Mouse (Mus musculus) cerebellum, postnatal 10 days (tissue): ENCODE measurements around the gene Srcap.
A peak's percentile ranks its signal among the peaks of the same experiment; 100 is the strongest.
"Not testable (repeated sequence)": the region's sequence is repeated elsewhere in the genome, so short reads cannot be mapped to it uniquely, and the experiment has no call there.

Experiments
- DNase-seq, 2 experiments: peaks; one replicate each; pipeline ENCODE4 v3.0.0; 2021; ENCODE audit warnings: mixed read lengths in 2 of 2

Srcap gene

GRCm38 (mm10) chr7:127511808-127512230, at the start of gene Srcap:
Srcap (plus strand) TSS chr7:127511983.
- DNase-seq = peak; percentile 97 to 98

GRCm38 (mm10) chr7:127465191-127465590, 46.6 kb upstream of the Srcap start:
- no peak for DNase-seq

- DNase-seq = not testable (repeated sequence)
These were observed 46.1 kb upstream of the Srcap start for GRCm38 (mm10) chr7:127465670-127466069.

GRCm38 (mm10) chr7:127466606-127467005, 45.2 kb upstream of the Srcap start:
- DNase-seq = no peak

GRCm38 (mm10) chr7:127470011-127470715, 41.6 kb upstream of the Srcap start:
- DNase-seq = peak; percentile 48 to 66

GRCm38 (mm10) chr7:127470743-127471645, 40.8 kb upstream of the Srcap start:
- peak; percentile 96 to 97 for DNase-seq

DNA sequence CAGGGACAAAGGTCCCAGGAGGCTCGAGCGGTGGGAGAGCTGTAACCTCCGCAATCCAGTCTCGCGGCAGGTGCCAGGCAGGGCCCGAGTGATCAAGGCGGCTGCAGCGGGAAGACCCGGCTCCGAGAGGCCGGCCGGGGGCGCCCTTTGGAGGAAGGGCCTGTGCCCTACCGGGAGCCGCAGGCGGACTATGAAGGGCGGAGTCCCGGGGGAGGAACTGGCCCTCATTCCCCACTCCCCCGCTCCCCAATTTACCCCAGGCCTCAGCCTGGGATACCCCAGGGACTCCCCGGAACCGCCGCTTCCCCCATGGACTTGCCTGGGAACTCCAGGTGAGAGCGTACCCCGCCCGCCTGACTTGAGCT, 40.2 kb upstream of the Srcap start:
- DNase-seq = peak; percentile 75 to 79

GRCm38 (mm10) chr7:127472060-127472459, 39.7 kb upstream of the Srcap start:
- peak; percentile 37 to 60 for DNase-seq

GRCm38 (mm10) chr7:127473705-127474104, 38.1 kb upstream of the Srcap start:
- DNase-seq = peak; percentile 34 to 56

GRCm38 (mm10) chr7:127474378-127475070, 37.3 kb upstream of the Srcap start:
- peak in 1 of 2 experiments; percentile 28 for DNase-seq

DNA sequence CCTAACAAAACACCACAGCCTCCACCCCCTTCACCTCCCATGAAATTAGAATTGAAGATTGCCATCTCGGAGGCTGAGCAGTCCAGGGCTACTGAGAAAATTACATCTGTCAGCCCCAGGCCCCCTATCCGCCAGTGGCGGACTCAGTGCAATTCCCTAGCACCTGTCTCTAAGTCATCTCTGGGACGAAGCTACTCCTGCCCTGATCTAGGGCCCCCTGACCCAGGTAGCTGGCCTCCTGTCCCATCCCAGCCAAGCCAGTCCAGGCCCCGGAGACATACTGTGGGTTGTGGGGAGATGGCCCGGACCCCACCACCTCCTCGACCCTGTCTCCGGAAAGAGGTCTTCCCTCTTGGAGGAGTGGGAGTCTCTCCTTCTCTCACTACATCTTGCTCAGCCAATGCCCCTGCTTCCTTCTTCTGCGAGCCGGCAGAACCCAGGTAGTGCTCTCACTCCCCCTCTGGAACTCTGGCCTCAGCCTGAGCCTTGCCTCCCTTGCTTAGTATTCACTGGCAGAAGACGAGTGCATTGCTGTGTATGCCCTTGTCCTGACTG, 36.5 kb upstream of the Srcap start:
- no peak for DNase-seq

DNA sequence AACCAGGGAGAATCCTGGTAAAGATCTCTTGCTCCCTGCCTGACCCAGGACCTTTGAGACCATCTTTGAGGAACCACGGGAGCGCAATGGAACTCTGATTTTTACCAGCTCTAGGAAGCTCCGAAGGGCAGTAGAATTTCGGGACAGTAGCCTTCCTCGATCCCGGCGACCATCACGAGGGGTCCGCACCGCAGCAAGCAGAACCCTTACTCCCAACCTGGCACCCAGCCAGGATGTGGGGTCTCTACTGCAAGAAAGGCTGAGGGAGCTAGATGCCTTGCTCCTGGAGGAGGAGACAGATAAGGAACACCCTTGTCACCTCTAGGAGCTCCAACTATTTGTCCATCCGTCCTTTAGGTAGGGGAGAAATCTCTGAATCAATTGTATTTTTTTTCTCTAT, 35.4 kb upstream of the Srcap start:
- DNase-seq = peak; percentile 52 to 55

- no peak for DNase-seq
These were observed 34.9 kb upstream of the Srcap start for GRCm38 (mm10) chr7:127476855-127477254.

GRCm38 (mm10) chr7:127477687-127478634, 33.8 kb upstream of the Srcap start:
- peak; percentile 100 for DNase-seq

DNA sequence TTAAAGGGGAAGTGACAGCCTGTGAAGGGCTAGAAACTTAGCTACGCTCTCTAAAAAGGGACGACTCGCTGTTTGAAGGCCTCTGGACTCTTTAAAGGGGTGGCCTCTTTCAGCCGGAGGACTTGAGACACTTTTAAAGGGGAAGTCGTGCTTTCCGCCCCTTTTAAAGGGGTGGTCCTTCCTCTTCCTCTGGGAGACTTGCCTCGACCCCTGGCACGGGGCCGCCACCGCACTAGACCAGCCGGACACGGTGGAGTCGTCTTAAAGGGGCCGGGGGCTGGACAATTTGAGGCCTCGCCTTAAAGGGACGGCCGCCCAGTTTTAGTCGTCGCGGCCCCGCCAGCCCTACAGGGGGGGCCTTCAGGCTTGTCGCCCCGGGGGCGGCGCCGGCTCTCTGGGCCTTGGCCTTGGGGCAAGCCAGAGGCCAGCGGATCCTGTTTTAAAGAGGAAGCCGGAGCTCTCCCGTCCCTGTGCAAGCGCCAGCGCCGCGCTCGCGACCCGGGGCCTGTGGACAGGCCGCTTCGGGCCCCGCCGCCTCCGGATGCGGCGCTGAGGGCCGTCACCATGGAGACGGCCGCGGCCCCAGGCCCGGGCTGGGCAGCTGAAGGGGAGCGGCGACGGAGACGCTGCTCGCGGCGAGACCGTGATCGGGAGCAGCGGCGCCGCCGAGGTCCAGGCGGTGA, 33.0 kb upstream of the Srcap start, which contains the start of gene Fbrs:
Gene Fbrs (plus strand): TSS at position 565 of the 683 bp plus-strand sequence.
- peak; percentile 99 to 100 for DNase-seq

- peak; percentile 31 to 42 for DNase-seq
These were observed 32.2 kb upstream of the Srcap start for GRCm38 (mm10) chr7:127479318-127480225.

GRCm38 (mm10) chr7:127480321-127480720, 31.5 kb upstream of the Srcap start:
- DNase-seq = no peak

DNA sequence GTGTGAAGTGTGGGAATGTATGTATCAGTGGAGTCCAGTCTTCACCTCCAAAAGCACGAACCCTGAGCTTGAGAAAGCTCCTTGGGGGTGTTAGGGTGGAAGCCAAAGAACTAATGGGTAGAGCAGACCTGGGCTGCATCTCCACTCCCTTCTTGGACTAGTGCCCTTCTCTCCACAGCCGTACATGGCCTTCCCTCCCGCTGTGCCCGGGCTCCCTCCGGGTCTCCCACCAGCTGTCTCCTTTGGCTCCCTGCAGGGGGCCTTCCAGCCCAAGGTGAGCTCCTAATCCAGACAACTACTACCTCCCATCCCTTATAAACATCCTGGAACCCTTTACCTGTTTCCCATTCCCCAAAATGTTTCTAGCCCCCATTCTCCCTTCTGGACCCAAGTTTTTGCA, 26.4 kb upstream of the Srcap start:
- peak; percentile 40 to 41 for DNase-seq

DNA sequence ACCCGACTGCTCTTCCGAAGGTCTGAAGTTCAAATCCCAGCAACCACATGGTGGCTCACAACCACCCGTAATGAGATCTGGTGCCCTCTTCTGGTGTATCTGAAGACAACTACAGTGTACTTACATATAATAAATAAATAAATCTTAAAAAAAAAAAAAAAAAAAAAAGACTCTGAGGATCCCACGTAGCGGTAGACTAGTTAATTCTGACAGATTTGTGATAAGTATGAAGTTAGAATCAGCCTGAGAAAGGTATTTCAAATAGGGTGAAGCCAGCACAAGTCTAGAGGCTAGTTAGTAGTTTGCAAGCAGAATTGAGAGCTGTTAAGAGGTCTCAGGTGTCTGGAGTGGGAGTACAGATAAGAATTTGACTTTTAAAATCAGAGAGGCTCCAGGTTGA, 23.4 kb upstream of the Srcap start:
- DNase-seq = not testable (repeated sequence)

DNA sequence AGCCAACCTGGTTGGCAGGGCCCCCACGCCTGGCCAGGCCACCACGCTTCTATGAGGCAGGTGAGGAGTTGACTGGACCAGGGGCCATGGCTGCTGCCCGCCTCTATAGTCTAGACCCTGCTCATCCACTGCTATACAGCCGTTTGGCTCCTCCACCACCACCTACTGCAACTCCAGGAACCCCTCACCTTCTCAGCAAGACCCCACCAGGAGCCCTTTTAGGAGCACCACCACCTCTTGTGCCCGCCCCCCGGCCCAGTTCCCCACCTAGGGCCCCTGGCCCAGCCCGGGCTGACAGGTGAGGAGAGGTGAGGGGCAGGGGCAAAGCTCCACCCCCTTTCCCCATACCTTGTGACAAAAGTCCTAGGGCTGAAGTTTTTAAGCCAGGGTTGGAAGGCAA, 21.8 kb upstream of the Srcap start:
- no peak for DNase-seq
